Mouse (Mus musculus) liver, postnatal 0 days (tissue): ENCODE data around the gene Htr7. TPM values are rescaled to one million over a fixed set of nuclear protein-coding genes. Genes with fewer than 3 reads are reported as not detected.

Experiments
- ATAC-seq: fragments of 200-750 bp; cut with Nextera tagmentation; 2 replicates; pipeline ENCODE4 v1.8.0; 2017; ENCODE audit warnings: mild to moderate bottlenecking, moderate library complexity
- DNase-seq: peaks from one replicate; pipeline ENCODE4 v3.0.0-alpha.2; 2016
- H3K27ac ChIP-seq: fragments of 300-500 bp; sonication (generic); 2 replicates; pipeline ENCODE4 v1.5.1; 2014; ENCODE audit warnings: antibody characterized with exemption, moderate library complexity, mild to moderate bottlenecking, low read depth
- H3K27me3 ChIP-seq: fragments of 300-500 bp; sonication (generic); 2 replicates; pipeline ENCODE4 v1.6.1; 2014; ENCODE audit warnings: low read length, control low read depth, mixed read lengths; ENCODE audit not compliant: insufficient read depth
- H3K36me3 ChIP-seq: fragments of 300-500 bp; sonication (generic); replicated peaks from 2 replicates; pipeline ENCODE4 v1.6.1; 2014; ENCODE audit warnings: mild to moderate bottlenecking, control low read depth, low read length, moderate library complexity, mixed read lengths; ENCODE audit not compliant: insufficient read depth
- H3K4me1 ChIP-seq: fragments of 300-500 bp; sonication (generic); 2 replicates; pipeline ENCODE4 v1.6.1; 2014; ENCODE audit warnings: antibody characterized with exemption, mild to moderate bottlenecking, control low read depth; ENCODE audit not compliant: insufficient read depth
- H3K4me2 ChIP-seq: fragments of 300-500 bp; sonication (generic); 2 replicates; pipeline ENCODE4 v1.6.1; 2014; ENCODE audit warnings: low read depth, mild to moderate bottlenecking, low read length, moderate library complexity, mixed read lengths
- H3K4me3 ChIP-seq: fragments of 300-500 bp; sonication (generic); 2 replicates; pipeline ENCODE4 v1.5.1; 2014; ENCODE audit warnings: low read depth, low read length
- H3K9ac ChIP-seq: fragments of 300-500 bp; sonication (generic); replicated peaks from 2 replicates; pipeline ENCODE4 v1.6.1; 2014; ENCODE audit warnings: mild to moderate bottlenecking, moderate library complexity
- H3K9me3 ChIP-seq: fragments of 300-500 bp; sonication (generic); 2 replicates; pipeline ENCODE4 v1.6.1; 2016; ENCODE audit warnings: mild to moderate bottlenecking, control low read depth, low read length, mixed read lengths
- CTCF ChIP-seq: sonication (generic); IDR thresholded peaks from 2 replicates; pipeline ENCODE4 v1.5.1; 2016; ENCODE audit warnings: antibody characterized with exemption, low read depth
- EP300 ChIP-seq: IDR thresholded peaks from 2 replicates; pipeline ENCODE4 v1.6.1; 2016; ENCODE audit warnings: antibody characterized with exemption, low read depth, mild to moderate bottlenecking
- whole genome bisulfite sequencing: fragments of 180-500 bp; shearing (Covaris S2); extraction: QIAGEN DNeasy Blood & Tissue Kit; methylation state at CpG from one replicate; pipeline ENCODE4 v1.1.7; 2014; ENCODE audit not compliant: insufficient replicate concordance; 5-methylcytosine and 5-hydroxymethylcytosine counted together
- polyA plus RNA-seq: library from polyadenylated mRNA; unstranded; fragments of >200 nt; fragmentation: Nextera tagmentation; extraction: Ambion mirVana; gene quantifications from 2 replicates; pipeline ENCODE4 v1.2.1, GENCODE M21; 2015

Gene Htr7
- polyA plus RNA-seq, 1 experiment from 2014 or later, result 0.06 TPM

GRCm38 (mm10) chr19:35997384-35997783 lies 59.9 kb downstream of the Htr7 start:
- Histone ChIP-seq H3K27ac (no peak overlapping the region), H3K9ac (no peak overlapping the region), H3K27me3 (no peaks in the 10 kb centered on the region), H3K4me1 (no peaks in the 10 kb centered on the region), H3K36me3 (no peaks in the 10 kb centered on the region), H3K4me2 (no peak overlapping the region), H3K9me3 (no peaks in the 10 kb centered on the region), H3K4me3 (no peak overlapping the region)
- ATAC-seq (no peak), DNase-seq (no peak)
- no peak for TF ChIP-seq EP300
- TF ChIP-seq CTCF, result no peak
- WGBS, result 37% methylated on average over 3 of the region's 3 CpGs

GRCm38 (mm10) chr19:35987461-35987860 lies 69.8 kb downstream of the Htr7 start:
- H3K27ac ChIP-seq, result no peak overlapping the region
- no peaks in the 10 kb centered on the region for H3K4me1 ChIP-seq
- TF ChIP-seq CTCF (no peak), EP300 (no peak)
- no peak overlapping the region for H3K4me3 ChIP-seq
- 71% methylated on average over 1 of the region's 1 CpGs for WGBS
- H3K9ac ChIP-seq, result no peak overlapping the region
- H3K36me3 ChIP-seq, result no peaks in the 10 kb centered on the region
- H3K9me3 ChIP-seq, result no peaks in the 10 kb centered on the region
- ATAC-seq, result no peak
- no peaks in the 10 kb centered on the region for H3K27me3 ChIP-seq
- DNase-seq, result no peak
- no peak overlapping the region for H3K4me2 ChIP-seq

- Histone ChIP-seq H3K9me3 (no peaks in the 10 kb centered on the region), H3K4me1 (no peaks in the 10 kb centered on the region), H3K27me3 (no peaks in the 10 kb centered on the region), H3K9ac (no peak overlapping the region), H3K4me2 (no peak overlapping the region), H3K27ac (no peak overlapping the region), H3K4me3 (no peak overlapping the region), H3K36me3 (no peaks in the 10 kb centered on the region)
- TF ChIP-seq CTCF, result no peak
- TF ChIP-seq EP300, result no peak
- ATAC-seq (no peak), DNase-seq (no peak)
Measured at GRCm38 (mm10) chr19:35974681-35975080, 82.6 kb downstream of the Htr7 start.

- no peaks in the 10 kb centered on the region for H3K27me3 ChIP-seq
- H3K4me2 ChIP-seq, result no peak overlapping the region
- DNase-seq (no peak), ATAC-seq (no peak)
- TF ChIP-seq CTCF, result no peak
- TF ChIP-seq EP300, result no peak
- no peak overlapping the region for H3K4me3 ChIP-seq
- no peaks in the 10 kb centered on the region for H3K4me1 ChIP-seq
- 67% methylated on average over 5 of the region's 5 CpGs for WGBS
- no peak overlapping the region for H3K27ac ChIP-seq
- H3K9me3 ChIP-seq, result no peaks in the 10 kb centered on the region
- H3K36me3 ChIP-seq, result no peaks in the 10 kb centered on the region
- H3K9ac ChIP-seq, result no peak overlapping the region
Measured at GRCm38 (mm10) chr19:35957656-35958055, 99.7 kb downstream of the Htr7 start.

- no peak for ATAC-seq
- no peak for TF ChIP-seq CTCF
- no peak for TF ChIP-seq EP300
- DNase-seq, result no peak
- H3K36me3 ChIP-seq, result no peaks in the 10 kb centered on the region
- no peak overlapping the region for H3K27ac ChIP-seq
- H3K27me3 ChIP-seq, result no peaks in the 10 kb centered on the region
- no peak overlapping the region for H3K4me3 ChIP-seq
- no peaks in the 10 kb centered on the region for H3K4me1 ChIP-seq
- H3K4me2 ChIP-seq, result no peak overlapping the region
- 81% methylated on average over 13 of the region's 13 CpGs for WGBS
- H3K9ac ChIP-seq, result no peak overlapping the region
- H3K9me3 ChIP-seq, result no peaks in the 10 kb centered on the region
Measured at GRCm38 (mm10) chr19:35955698-35956097, 101.6 kb downstream of the Htr7 start.

- H3K9ac ChIP-seq, result no peak overlapping the region
- no peaks in the 10 kb centered on the region for H3K27me3 ChIP-seq
- no peak overlapping the region for H3K27ac ChIP-seq
- 47% methylated on average over 1 of the region's 1 CpGs for WGBS
- H3K36me3 ChIP-seq, result no peaks in the 10 kb centered on the region
- DNase-seq, result no peak
- H3K4me2 ChIP-seq, result no peak overlapping the region
- ATAC-seq, result no peak
- no peak overlapping the region for H3K4me3 ChIP-seq
- H3K4me1 ChIP-seq, result no peaks in the 10 kb centered on the region
- TF ChIP-seq CTCF (no peak), EP300 (no peak)
- no peaks in the 10 kb centered on the region for H3K9me3 ChIP-seq
Measured at GRCm38 (mm10) chr19:35949888-35950287, 107.4 kb downstream of the Htr7 start.

- no peak overlapping the region for H3K4me3 ChIP-seq
- no peaks in the 10 kb centered on the region for H3K27me3 ChIP-seq
- no peak overlapping the region for H3K4me2 ChIP-seq
- H3K27ac ChIP-seq, result no peak overlapping the region
- no peaks in the 10 kb centered on the region for H3K9me3 ChIP-seq
- TF ChIP-seq EP300 (no peak), CTCF (no peak)
- ATAC-seq (no peak), DNase-seq (no peak)
- no peaks in the 10 kb centered on the region for H3K4me1 ChIP-seq
- no peaks in the 10 kb centered on the region for H3K36me3 ChIP-seq
- no peak overlapping the region for H3K9ac ChIP-seq
- WGBS, result 56% methylated on average over 3 of the region's 3 CpGs
Measured at GRCm38 (mm10) chr19:35924961-35925495, 132.3 kb downstream of the Htr7 start.
